Mouse (Mus musculus) heart, embryonic 13.5 days (tissue): ENCODE measurements around the gene Ficd. TPM values are rescaled to one million over a fixed set of nuclear protein-coding genes. Genes with fewer than 3 reads are reported as not detected.

Experiments
- ATAC-seq: fragments of 200-750 bp; cut with Nextera tagmentation; 2 replicates; pipeline ENCODE4 v1.8.0; 2017; ENCODE audit warnings: moderate TSS enrichment; ENCODE audit not compliant: insufficient number of reproducible peaks, low FRiP score, low TSS enrichment; ENCODE audit errors: extremely low read depth
- H3K27ac ChIP-seq: fragments of 300-500 bp; sonication (generic); replicated peaks from 2 replicates; pipeline ENCODE4 v1.5.1; 2015; ENCODE audit warnings: moderate library complexity, mild to moderate bottlenecking, inconsistent platforms
- H3K27me3 ChIP-seq: fragments of 300-500 bp; sonication (generic); replicated peaks from 2 replicates; pipeline ENCODE4 v1.6.1; 2015; ENCODE audit warnings: mild to moderate bottlenecking, inconsistent platforms
- H3K36me3 ChIP-seq: fragments of 300-500 bp; sonication (generic); 2 replicates; pipeline ENCODE4 v1.6.1; 2015; ENCODE audit warnings: mild to moderate bottlenecking, inconsistent platforms
- H3K4me1 ChIP-seq: fragments of 300-500 bp; sonication (generic); 2 replicates; pipeline ENCODE4 v1.6.1; 2015; ENCODE audit warnings: inconsistent platforms
- H3K4me2 ChIP-seq: fragments of 300-500 bp; sonication (generic); 2 replicates; pipeline ENCODE4 v1.6.1; 2015; ENCODE audit warnings: inconsistent platforms, mild to moderate bottlenecking, moderate library complexity
- H3K4me3 ChIP-seq: fragments of 300-500 bp; sonication (generic); 2 replicates; pipeline ENCODE4 v1.5.1; 2015; ENCODE audit warnings: moderate library complexity, mild to moderate bottlenecking, inconsistent platforms
- H3K9ac ChIP-seq: fragments of 300-500 bp; sonication (generic); 2 replicates; pipeline ENCODE4 v1.6.1; 2015; ENCODE audit warnings: inconsistent platforms, mild to moderate bottlenecking, moderate library complexity
- H3K9me3 ChIP-seq: fragments of 300-500 bp; sonication (generic); 2 replicates; pipeline ENCODE4 v1.6.1; 2016; ENCODE audit warnings: inconsistent platforms
- WGBS: fragments of 180-500 bp; shearing (Covaris S2); methylation state at CpG from one replicate; pipeline ENCODE4 v1.1.7; 2015; ENCODE audit warnings: mixed read lengths; 5-methylcytosine and 5-hydroxymethylcytosine counted together
- polyA plus RNA-seq: library from polyadenylated mRNA; unstranded; fragments of >200 nt; fragmentation: Nextera tagmentation; extraction: Ambion mirVana; gene quantifications from 2 replicates; pipeline ENCODE4 v1.2.1, GENCODE M21; 2015

Ficd gene
- polyA plus RNA-seq, 1 experiment from 2014 or later: 5.0 TPM

DNA sequence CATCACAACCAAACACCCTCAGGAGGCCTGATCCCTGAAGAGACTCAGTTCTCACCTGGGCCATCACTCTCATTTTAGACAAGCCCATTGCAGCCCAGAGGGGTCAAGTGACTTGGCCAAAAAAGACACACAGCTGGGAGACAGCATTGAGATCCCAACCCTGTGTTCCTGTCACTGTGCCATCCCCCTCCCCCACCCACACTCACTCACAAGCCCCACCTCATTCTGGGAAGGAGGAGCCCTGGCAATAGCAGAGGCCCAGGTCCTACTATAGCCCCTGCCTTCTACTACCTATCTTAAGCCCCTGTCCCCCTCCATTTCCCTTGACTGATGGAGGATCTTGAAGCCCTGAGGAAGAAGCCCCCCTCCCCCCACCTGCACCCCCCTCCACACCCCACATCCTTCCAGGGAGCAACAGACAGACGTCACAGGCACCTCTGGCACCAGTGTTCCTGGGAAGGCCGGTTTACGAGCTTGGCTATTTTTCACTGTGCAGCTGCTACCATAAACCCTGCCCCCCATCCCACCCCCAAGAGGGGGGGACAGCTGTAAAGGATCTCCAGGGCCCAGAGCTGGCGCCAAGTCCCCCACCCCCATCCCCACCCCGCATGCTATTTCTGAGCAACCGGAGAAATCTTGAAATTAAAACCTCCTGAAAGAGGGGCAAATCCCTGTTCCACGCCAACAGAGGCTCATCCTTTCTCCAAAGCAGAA is 53.6 kb downstream of the Ficd start:
- H3K9me3 ChIP-seq: no peaks in the 10 kb centered on the region
- no peak overlapping the region for H3K4me3 ChIP-seq
- peaks cover 6% of the 10 kb centered on the region; the same call in 1 of the 2 replicates for H3K27me3 ChIP-seq
- peak overlapping the region; percentile 20; the same call in 1 of the 2 replicates for H3K27ac ChIP-seq
- no peaks in the 10 kb centered on the region for H3K36me3 ChIP-seq
- peaks cover 29% of the 10 kb centered on the region for H3K4me1 ChIP-seq
- no peak overlapping the region for H3K4me2 ChIP-seq
- H3K9ac ChIP-seq: peak overlapping the region; percentile 33; the same call in 1 of the 2 replicates
- no peak for ATAC-seq
- WGBS: 37% methylated on average over 7 of the region's 7 CpGs

Other genes with a start within 250 kb of the Ficd start
- 3.8 and 4.0 TPM in 2 replicates for gene Wscd2, start 245.5 kb upstream of the Ficd start, polyA plus RNA-seq
- 1.8 and 2.8 TPM in 2 replicates for gene Cmklr1, start 85.4 kb upstream of the Ficd start, polyA plus RNA-seq
- gene 1700069L16Rik, start 11.0 kb upstream of the Ficd start, polyA plus RNA-seq: not detected in 2 replicates
- gene Sart3, start 36.7 kb downstream of the Ficd start, polyA plus RNA-seq: 32.0 and 34.5 TPM in 2 replicates
- 99.6 and 102 TPM in 2 replicates for gene Iscu, start 36.9 kb downstream of the Ficd start, polyA plus RNA-seq
- gene Tmem119, start 64.7 kb downstream of the Ficd start, polyA plus RNA-seq: 13.3 and 15.8 TPM in 2 replicates
- 1.2 and 1.3 TPM in 2 replicates for gene Selplg, start 96.8 kb downstream of the Ficd start, polyA plus RNA-seq
- 95.4 and 99.4 TPM in 2 replicates for gene Coro1c, start 173.0 kb downstream of the Ficd start, polyA plus RNA-seq